Mouse (Mus musculus) right cerebral cortex, adult 18-20 months (tissue): ENCODE measurements at regions not wholly inside any gene's neighbourhood (a gene's known extent, or its start where the extent isn't known, plus 50 kb on each side); places are given as distances from the start of the nearest gene placed in this dataset.
"Not testable (repeated sequence)": the region's sequence is repeated elsewhere in the genome, so short reads cannot be mapped to it uniquely, and the experiment has no call there.

ENCODE experiments used
- DNase-seq: peaks from one replicate; pipeline ENCODE4 v3.0.0; 2022; ENCODE audit warnings: mixed read lengths

- no peak for DNase-seq
Observed at GRCm38 (mm10) chr1:98665584-98665983, 244.7 kb downstream of the Slco6d1 start.

GRCm38 (mm10) chr1:98667426-98667825 is 246.5 kb downstream of the Slco6d1 start:
- DNase-seq = not testable (repeated sequence)

GRCm38 (mm10) chr1:98667887-98668286 is 247.0 kb downstream of the Slco6d1 start:
- DNase-seq = no peak

- DNase-seq = no peak
Observed at GRCm38 (mm10) chr1:98668595-98668994, 247.7 kb downstream of the Slco6d1 start.

GRCm38 (mm10) chr1:98678686-98679085 is 257.8 kb downstream of the Slco6d1 start:
- DNase-seq = no peak

GRCm38 (mm10) chr1:98713809-98714208 is 292.9 kb downstream of the Slco6d1 start:
- no peak for DNase-seq

- no peak for DNase-seq
Observed at GRCm38 (mm10) chr1:98714307-98714706, 293.4 kb downstream of the Slco6d1 start.

- DNase-seq = no peak
Observed at GRCm38 (mm10) chr1:98720595-98720994, 299.7 kb downstream of the Slco6d1 start.

- DNase-seq = no peak
Observed at GRCm38 (mm10) chr1:98727354-98728015, 306.6 kb downstream of the Slco6d1 start.

- DNase-seq = peak; percentile 33
Observed at GRCm38 (mm10) chr1:98748886-98749285, 328.0 kb downstream of the Slco6d1 start.

GRCm38 (mm10) chr1:98788528-98788927 is 367.6 kb downstream of the Slco6d1 start:
- no peak for DNase-seq

GRCm38 (mm10) chr1:98793320-98793719 is 372.4 kb downstream of the Slco6d1 start:
- no peak for DNase-seq

- no peak for DNase-seq
Observed at GRCm38 (mm10) chr1:98812543-98812942, 391.6 kb downstream of the Slco6d1 start.

- no peak for DNase-seq
Observed at GRCm38 (mm10) chr1:98813990-98814389, 393.1 kb downstream of the Slco6d1 start.

- no peak for DNase-seq
Observed at GRCm38 (mm10) chr1:98818076-98818475, 397.2 kb downstream of the Slco6d1 start.

- DNase-seq = no peak
Observed at GRCm38 (mm10) chr1:98860236-98860635, 439.3 kb downstream of the Slco6d1 start.

- DNase-seq = no peak
Observed at GRCm38 (mm10) chr1:98906260-98906659, 485.3 kb downstream of the Slco6d1 start.

GRCm38 (mm10) chr1:98923043-98923442 is 502.1 kb downstream of the Slco6d1 start:
- no peak for DNase-seq

- peak; percentile 70 for DNase-seq
Observed at GRCm38 (mm10) chr1:98924933-98925332, 504.0 kb downstream of the Slco6d1 start.

GRCm38 (mm10) chr1:98930926-98931325 is 510.0 kb downstream of the Slco6d1 start:
- DNase-seq = no peak

- DNase-seq = no peak
Observed at GRCm38 (mm10) chr1:98932239-98932638, 511.3 kb downstream of the Slco6d1 start.

- no peak for DNase-seq
Observed at GRCm38 (mm10) chr1:98977686-98978085, 556.8 kb downstream of the Slco6d1 start.
